8 mouse cellular contexts compared by ENCODE assay signal in genomic region chr10:127058161-127058560, GRCm38 (mm10). TPM values are rescaled to one million over a fixed set of nuclear protein-coding genes. Genes with fewer than 3 reads are reported as not detected.
DNase-seq lines count a peak whose midpoint lies in the region; ATAC-seq and TF ChIP-seq lines count a peak whose summit lies in the region.

No protein-coding gene starts in this region.

- 2% methylated on average over 9 of the region's 9 CpGs for WGBS in liver, embryonic 13.5 days (ENCODE audit: insufficient replicate concordance)
- 2% methylated on average over 9 of the region's 9 CpGs for WGBS in stomach, embryonic 16.5 days

- in situ Hi-C loops in Patski (cut with MboI; ENCODE audit: low pct_unique_long_range_greater_than_20kb), result loop anchor here (25.0 kb wide), 1 partner anchor 604 kb away; the partner anchor contains the start of genes Nab2 and Nemp1

- 0 out of 2 replicates have a peak overlapping the region, but pooled peaks have one; percentile 89 for H3K4me2 ChIP-seq in liver, embryonic 13.5 days
- peak overlapping the region; percentile 96 for H3K4me2 ChIP-seq in stomach, embryonic 16.5 days (ENCODE audit: low read depth, low read length)

- no peaks in the 10 kb centered on the region for H3K27me3 ChIP-seq in Patski
- peaks cover 95% of the 10 kb centered on the region for H3K27me3 ChIP-seq in liver, embryonic 13.5 days
- no peaks in the 10 kb centered on the region for H3K27me3 ChIP-seq in stomach, embryonic 16.5 days (ENCODE audit: control insufficient read depth, insufficient read depth, low read length)

- 0 out of 2 replicates have a peak overlapping the region, but pooled peaks have one; percentile 67 for H3K4me3 ChIP-seq in liver, embryonic 13.5 days (replicated peaks)
- H3K4me3 ChIP-seq in stomach, embryonic 16.5 days (replicated peaks; ENCODE audit: low read length), result peak overlapping the region; percentile 75; the same call in 1 of the 2 replicates

- no peaks in the 10 kb centered on the region for H3K9me3 ChIP-seq in liver, embryonic 13.5 days (replicated peaks)
- no peaks in the 10 kb centered on the region for H3K9me3 ChIP-seq in stomach, embryonic 16.5 days (replicated peaks; ENCODE audit: control insufficient read depth, low read length)

- peak; percentile 54 for ATAC-seq in Patski
- no peak for ATAC-seq in liver, embryonic 13.5 days (ENCODE audit: low read depth)
- ATAC-seq in stomach, embryonic 16.5 days (ENCODE audit: insufficient read depth, low FRiP score), result no peak

- POLR2A ChIA-PET in Patski (lab: Charles Lee), result interaction anchor here (0.8 to 2.3 kb wide), 2 partner anchors 17 to 73 kb away, joined by 3 to 10 read pairs; partner anchors contain the start of genes Eef1akmt3 and Mettl1

- peaks cover 32% of the 10 kb centered on the region for H3K4me1 ChIP-seq in liver, embryonic 13.5 days (replicated peaks)
- peaks cover 15% of the 10 kb centered on the region for H3K4me1 ChIP-seq in stomach, embryonic 16.5 days (ENCODE audit: control insufficient read depth, insufficient read depth, low read length)

- H3K9ac ChIP-seq in liver, embryonic 13.5 days, result no peak overlapping the region
- peak overlapping the region; percentile 89; the same call in 1 of the 2 replicates for H3K9ac ChIP-seq in stomach, embryonic 16.5 days (ENCODE audit: low read length)

- H3K36me3 ChIP-seq in liver, embryonic 13.5 days, result no peaks in the 10 kb centered on the region
- H3K36me3 ChIP-seq in stomach, embryonic 16.5 days (ENCODE audit: control insufficient read depth, insufficient read depth, low read length), result peaks cover 5% of the 10 kb centered on the region; the same call in 1 of the 2 replicates

- CTCF ChIA-PET in Patski (lab: Charles Lee), result interaction anchor here (0.6 to 2.0 kb wide), 12 partner anchors 9 to 134 kb away, joined by 3 to 13 read pairs (median 5); partner anchors contain the start of genes Cyp27b1, Eef1akmt3 and Mettl1

- DNase-seq in 3134 (ENCODE audit: extremely low read depth, insufficient read length, low spot score), result peak; percentile 52
- no peak for DNase-seq in Patski (ENCODE audit: low read depth, low spot score)
- DNase-seq in embryo, embryonic 10 days (ENCODE audit: low spot score), result peak; percentile 93
- peak; percentile 75 to 84 for DNase-seq in heart, adult 18-20 months
- peak; percentile 80 for DNase-seq in kidney, adult 18-20 months
- DNase-seq in liver, embryonic 13.5 days, result peak; percentile 64
- peak; percentile 71 to 82 for DNase-seq in natural killer cell, adult 2 months (ENCODE audit: low spot score in 2 of 2)

- TF ChIP-seq CTCF in Patski (IDR thresholded peaks at IDR 0.05), result no peak

- no peak overlapping the region for H3K27ac ChIP-seq in liver, embryonic 13.5 days
- H3K27ac ChIP-seq in stomach, embryonic 16.5 days (ENCODE audit: low read length), result no peak overlapping the region

RNA-seq across cellular contexts. Expression of gene March9, which starts 1.8 kb away (rescaled TPM):
- 28.6 TPM for polyA plus RNA-seq in Patski (2021)
- total RNA-seq in heart, adult 18-20 months (2021), result 1 to 10 TPM; 2.9 to 3.5 TPM
- polyA plus RNA-seq in liver, embryonic 13.5 days (2015; fragmentation: Nextera tagmentation; extraction: Ambion mirVana), result 0.07 TPM in 1 of 2 replicates, not detected in the other
- polyA plus RNA-seq in stomach, embryonic 16.5 days (2015; fragmentation: Nextera tagmentation; extraction: Ambion mirVana), result 0.66 and 0.72 TPM in 2 replicates

RNA-seq across cellular contexts. Expression of gene Cdk4, which starts 5.2 kb away (rescaled TPM):
- polyA plus RNA-seq in Patski (2021), result 669 TPM
- 10 to 100 TPM; 81.5 to 84.1 TPM for total RNA-seq in heart, adult 18-20 months (2021)
- polyA plus RNA-seq in liver, embryonic 13.5 days (2015; fragmentation: Nextera tagmentation; extraction: Ambion mirVana), result 645 and 664 TPM in 2 replicates
- polyA plus RNA-seq in stomach, embryonic 16.5 days (2015; fragmentation: Nextera tagmentation; extraction: Ambion mirVana), result 1,208 and 1,239 TPM in 2 replicates

RNA-seq across cellular contexts. Expression of gene Cyp27b1, which starts 10.1 kb away (rescaled TPM):
- 0.51 TPM for polyA plus RNA-seq in Patski (2021)
- total RNA-seq in heart, adult 18-20 months (2021), result under 1 TPM; 0.20 to 0.23 TPM
- not detected in 2 replicates for polyA plus RNA-seq in liver, embryonic 13.5 days (2015; fragmentation: Nextera tagmentation; extraction: Ambion mirVana)
- 0.21 and 0.37 TPM in 2 replicates for polyA plus RNA-seq in stomach, embryonic 16.5 days (2015; fragmentation: Nextera tagmentation; extraction: Ambion mirVana)

RNA-seq across cellular contexts. Expression of gene Tspan31, which starts 11.9 kb away (rescaled TPM):
- 116 TPM for polyA plus RNA-seq in Patski (2021)
- 10 to 100 TPM; 44.7 to 47.4 TPM for total RNA-seq in heart, adult 18-20 months (2021)
- 69.4 and 77.7 TPM in 2 replicates for polyA plus RNA-seq in liver, embryonic 13.5 days (2015; fragmentation: Nextera tagmentation; extraction: Ambion mirVana)
- polyA plus RNA-seq in stomach, embryonic 16.5 days (2015; fragmentation: Nextera tagmentation; extraction: Ambion mirVana), result 158 and 177 TPM in 2 replicates

RNA-seq across cellular contexts. Expression of gene Eef1akmt3, which starts 16.8 kb away (rescaled TPM):
- polyA plus RNA-seq in Patski (2021), result 0.44 TPM
- total RNA-seq in heart, adult 18-20 months (2021), result under 1 TPM in 1 of 2 experiments, not detected in 1; 0.15 TPM
- 0.07 and 0.14 TPM in 2 replicates for polyA plus RNA-seq in liver, embryonic 13.5 days (2015; fragmentation: Nextera tagmentation; extraction: Ambion mirVana)
- 1.3 and 1.5 TPM in 2 replicates for polyA plus RNA-seq in stomach, embryonic 16.5 days (2015; fragmentation: Nextera tagmentation; extraction: Ambion mirVana)

Comparison
In these comparisons a context has a peak if more than half of its experiments do, and no peak if none do; other contexts are left out.
1. RNA of gene March9, which starts 1.8 kb away (polyA plus RNA-seq): 28.6 TPM in Patski (single experiment); 0.66 to 0.72 TPM in stomach, embryonic 16.5 days and 0.07 TPM in liver, embryonic 13.5 days; every median in the first group is over 10 times any median in the second.